Mouse (Mus musculus) midbrain, embryonic 13.5 days (tissue): ENCODE measurements around the gene Lrrc9. TPM values are rescaled to one million over a fixed set of nuclear protein-coding genes. Genes with fewer than 3 reads are reported as not detected.

Experiments used
- ATAC-seq: fragments of 200-750 bp; cut with Nextera tagmentation; 2 replicates; pipeline ENCODE4 v1.8.0; 2017; ENCODE audit warnings: mild to moderate bottlenecking, moderate TSS enrichment, moderate library complexity
- H3K27ac ChIP-seq: fragments of 300-500 bp; sonication (generic); 2 replicates; pipeline ENCODE4 v1.5.1; 2015; ENCODE audit warnings: inconsistent platforms, mild to moderate bottlenecking, moderate library complexity
- H3K27me3 ChIP-seq: fragments of 300-500 bp; sonication (generic); 2 replicates; pipeline ENCODE4 v1.6.1; 2015; ENCODE audit warnings: mild to moderate bottlenecking, inconsistent platforms
- H3K36me3 ChIP-seq: fragments of 300-500 bp; sonication (generic); 2 replicates; pipeline ENCODE4 v1.6.1; 2015; ENCODE audit warnings: mild to moderate bottlenecking, inconsistent platforms
- H3K4me1 ChIP-seq: fragments of 300-500 bp; sonication (generic); replicated peaks from 2 replicates; pipeline ENCODE4 v1.6.1; 2015; ENCODE audit warnings: inconsistent platforms
- H3K4me2 ChIP-seq: fragments of 300-500 bp; sonication (generic); replicated peaks from 2 replicates; pipeline ENCODE4 v1.6.1; 2015; ENCODE audit warnings: moderate library complexity, mild to moderate bottlenecking, inconsistent platforms
- H3K4me3 ChIP-seq: fragments of 300-500 bp; sonication (generic); replicated peaks from 2 replicates; pipeline ENCODE4 v1.5.1; 2015; ENCODE audit warnings: mild to moderate bottlenecking, inconsistent platforms
- H3K9ac ChIP-seq: fragments of 300-500 bp; sonication (generic); replicated peaks from 2 replicates; pipeline ENCODE4 v1.6.1; 2015; ENCODE audit warnings: mild to moderate bottlenecking, inconsistent platforms
- H3K9me3 ChIP-seq: fragments of 300-500 bp; sonication (generic); 2 replicates; pipeline ENCODE4 v1.6.1; 2016; ENCODE audit warnings: mild to moderate bottlenecking, inconsistent platforms
- WGBS: fragments of 180-500 bp; shearing (Covaris S2); methylation state at CpG from one replicate; pipeline ENCODE4 v1.1.7; 2015; 5-methylcytosine and 5-hydroxymethylcytosine counted together
- microRNA-seq: library from miRNA; unstranded; fragments of <30 nt; microRNA quantifications from one replicate; pipeline ENCODE4, GENCODE M21; 2016
- polyA plus RNA-seq: library from polyadenylated mRNA; unstranded; fragments of >200 nt; fragmentation: Nextera tagmentation; extraction: Ambion mirVana; gene quantifications from 2 replicates; pipeline ENCODE4 v1.2.1, GENCODE M21; 2015

Gene Lrrc9
- polyA plus RNA-seq, 1 experiment from 2014 or later: 3.2 TPM

- 88% methylated on average over 7 of the region's 7 CpGs for WGBS
- Histone ChIP-seq H3K4me1 (peaks cover 9% of the 10 kb centered on the region), H3K36me3 (no peaks in the 10 kb centered on the region), H3K9me3 (no peaks in the 10 kb centered on the region), H3K27ac (no peak overlapping the region), H3K27me3 (no peaks in the 10 kb centered on the region), H3K4me2 (no peak overlapping the region), H3K9ac (no peak overlapping the region), H3K4me3 (no peak overlapping the region)
- no peak for ATAC-seq
Observed at GRCm38 (mm10) chr12:72532303-72532702, 90.6 kb downstream of the Lrrc9 start.

DNA sequence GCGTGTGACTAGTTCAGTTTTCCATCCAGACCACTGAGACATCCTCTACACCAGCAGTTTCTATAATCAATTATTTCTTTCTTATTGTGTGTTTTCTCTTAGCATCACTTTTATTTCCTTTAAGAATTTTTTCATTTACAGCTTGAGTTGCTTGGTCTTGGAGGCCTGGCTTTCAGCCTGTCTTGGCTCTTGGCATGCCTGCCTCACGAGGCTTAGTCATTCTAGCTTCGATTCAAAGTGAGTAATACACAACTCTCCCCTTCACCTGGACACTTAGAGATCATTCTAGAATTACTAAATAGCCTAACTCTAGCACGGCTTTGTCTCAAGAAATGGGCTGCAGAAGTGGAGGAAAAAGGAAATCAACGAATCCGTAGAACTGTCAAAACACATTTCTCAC, 92.3 kb downstream of the Lrrc9 start:
- no peaks in the 10 kb centered on the region for H3K36me3 ChIP-seq
- H3K4me1 ChIP-seq: peaks cover 14% of the 10 kb centered on the region
- ATAC-seq: no peak
- H3K9me3 ChIP-seq: no peaks in the 10 kb centered on the region
- H3K4me2 ChIP-seq: no peak overlapping the region
- WGBS: 91% methylated on average over 6 of the region's 6 CpGs
- H3K4me3 ChIP-seq: no peak overlapping the region
- H3K9ac ChIP-seq: no peak overlapping the region
- no peak overlapping the region for H3K27ac ChIP-seq
- H3K27me3 ChIP-seq: no peaks in the 10 kb centered on the region

DNA sequence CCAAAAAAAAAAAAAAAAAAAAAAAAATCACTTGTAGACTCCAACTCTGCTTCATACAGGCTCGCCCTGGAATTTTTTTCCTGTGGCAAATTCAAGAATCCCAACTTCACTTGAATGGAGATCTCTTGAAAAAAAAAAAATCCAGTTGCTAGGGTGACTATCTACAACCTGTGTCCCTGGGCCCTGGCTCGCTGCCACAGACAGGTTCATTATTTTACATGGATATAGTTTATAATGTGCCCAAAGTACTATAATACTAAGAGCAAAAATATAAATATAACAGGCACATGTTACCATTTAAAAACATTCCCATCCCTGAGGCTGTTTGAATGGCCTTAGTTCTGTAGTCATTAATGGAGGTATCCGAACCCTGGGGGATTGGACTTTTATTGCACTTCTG, 93.9 kb downstream of the Lrrc9 start:
- ATAC-seq: no peak
- peak overlapping the region; percentile 67 for H3K4me2 ChIP-seq
- peak overlapping the region; percentile 72 for H3K4me3 ChIP-seq
- H3K9me3 ChIP-seq: no peaks in the 10 kb centered on the region
- no peaks in the 10 kb centered on the region for H3K27me3 ChIP-seq
- H3K36me3 ChIP-seq: no peaks in the 10 kb centered on the region
- peak overlapping the region; percentile 82 for H3K9ac ChIP-seq
- H3K4me1 ChIP-seq: peaks cover 14% of the 10 kb centered on the region
- 49% methylated on average over 3 of the region's 3 CpGs for WGBS
- no peak overlapping the region for H3K27ac ChIP-seq

- Histone ChIP-seq H3K4me1 (peaks cover 14% of the 10 kb centered on the region), H3K27ac (peak within 1 kb of the TSS; percentile 59; the same call in 1 of the 2 replicates), H3K9ac (peak within 1 kb of the TSS; percentile 82), H3K9me3 (no peaks in the 10 kb centered on the region), H3K4me3 (peak within 1 kb of the TSS; percentile 72), H3K36me3 (no peaks in the 10 kb centered on the region), H3K4me2 (peak within 1 kb of the TSS; percentile 67), H3K27me3 (no peaks in the 10 kb centered on the region)
- under 1% methylated on average over 45 of the region's 45 CpGs for WGBS
- peak; percentile 99 for ATAC-seq
Observed at GRCm38 (mm10) chr12:72536021-72536597, 94.4 kb downstream of the Lrrc9 start, which contains the start of gene Pcnx4. TSS of gene Pcnx4 (plus strand) at chr12:72536383.

DNA sequence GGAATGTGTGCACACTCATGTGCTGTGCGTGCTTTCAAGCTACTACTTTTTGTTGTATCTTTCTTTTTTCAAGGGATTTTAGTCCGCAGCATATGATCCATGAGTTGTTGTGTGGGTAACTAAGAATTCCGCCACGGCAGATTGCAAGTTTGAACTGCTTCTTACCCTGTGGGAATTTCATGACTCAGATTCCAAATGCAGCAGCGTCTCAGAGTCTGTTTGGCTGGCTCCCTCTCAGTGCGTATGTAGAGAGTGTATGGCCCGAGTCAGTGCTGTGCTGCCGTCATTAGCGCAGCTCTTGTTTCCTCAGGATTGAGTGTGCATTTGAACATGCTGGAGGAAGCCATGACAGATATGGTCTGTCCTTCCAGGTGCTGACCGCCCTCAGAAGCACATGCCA, 96.9 kb downstream of the Lrrc9 start:
- H3K27ac ChIP-seq: no peak overlapping the region
- no peak for ATAC-seq
- 92% methylated on average over 10 of the region's 10 CpGs for WGBS

GRCm38 (mm10) chr12:72554347-72554746, 112.7 kb downstream of the Lrrc9 start:
- Histone ChIP-seq H3K36me3 (peaks cover 6% of the 10 kb centered on the region; the same call in 1 of the 2 replicates), H3K4me2 (no peak overlapping the region), H3K27me3 (no peaks in the 10 kb centered on the region), H3K27ac (no peak overlapping the region), H3K4me3 (no peak overlapping the region), H3K4me1 (peaks cover 10% of the 10 kb centered on the region), H3K9me3 (no peaks in the 10 kb centered on the region), H3K9ac (no peak overlapping the region)
- no peak for ATAC-seq
- WGBS: 69% methylated on average over 4 of the region's 4 CpGs

More for the DNA sequence above, 96.9 kb downstream of the Lrrc9 start:
- Histone ChIP-seq H3K9ac (no peak overlapping the region), H3K4me2 (no peak overlapping the region), H3K27me3 (no peaks in the 10 kb centered on the region), H3K4me3 (no peak overlapping the region), H3K4me1 (peaks cover 14% of the 10 kb centered on the region), H3K36me3 (peaks cover 17% of the 10 kb centered on the region), H3K9me3 (no peaks in the 10 kb centered on the region)

DNA sequence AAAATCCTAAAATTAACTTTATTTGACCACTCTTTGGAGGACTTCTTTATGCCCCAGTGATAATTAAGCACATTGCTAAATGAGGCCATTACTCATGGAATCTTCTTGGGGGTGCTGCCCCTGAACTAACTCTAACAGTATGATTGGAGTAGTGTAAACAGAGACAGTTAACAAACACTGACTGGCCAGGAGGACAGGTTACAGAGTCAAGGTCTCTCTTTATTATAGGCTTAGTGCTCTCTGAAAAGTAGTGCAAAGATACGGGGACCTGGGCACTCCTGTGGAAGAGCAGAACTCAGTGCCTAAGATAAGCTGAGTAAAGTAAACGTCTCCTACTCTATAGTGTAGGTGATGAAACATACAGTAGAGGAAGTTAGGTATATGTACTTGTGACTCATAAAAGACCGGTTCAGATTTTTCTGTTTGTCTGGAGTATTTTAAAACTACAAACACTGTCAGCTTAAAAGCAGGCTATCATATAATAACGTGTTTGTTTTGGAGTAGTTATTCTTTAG, 122.7 kb downstream of the Lrrc9 start:
- no peaks in the 10 kb centered on the region for H3K4me1 ChIP-seq
- H3K9ac ChIP-seq: no peak overlapping the region
- H3K36me3 ChIP-seq: peaks cover 4% of the 10 kb centered on the region
- H3K4me3 ChIP-seq: no peak overlapping the region
- H3K9me3 ChIP-seq: no peaks in the 10 kb centered on the region
- ATAC-seq: no peak
- no peaks in the 10 kb centered on the region for H3K27me3 ChIP-seq
- no peak overlapping the region for H3K4me2 ChIP-seq
- no peak overlapping the region for H3K27ac ChIP-seq
- WGBS: 90% methylated on average over 4 of the region's 4 CpGs

Small RNAs within 50 kb of the gene (microRNA-seq; reads per million reads assigned to microRNA genes)
- not detected for gene Gm44392

Other genes starting within 250 kb of the Lrrc9 start
- gene Rtn1, start 32.8 kb upstream of the Lrrc9 start, polyA plus RNA-seq: 1,917 and 2,038 TPM in 2 replicates
- 18.6 and 19.0 TPM in 2 replicates for gene Pcnx4, start 94.5 kb downstream of the Lrrc9 start, polyA plus RNA-seq
- gene Gm4756, start 207.8 kb downstream of the Lrrc9 start, polyA plus RNA-seq: not detected in 2 replicates
- gene Dhrs7, start 223.0 kb downstream of the Lrrc9 start, polyA plus RNA-seq: 9.0 and 11.7 TPM in 2 replicates